Mouse (Mus musculus) CD4-positive helper T cell, adult 2 months (primary cell): Measurements from ENCODE around the gene Mrpl39.

Source experiments
- DNase-seq: peaks from one replicate; pipeline ENCODE4 v3.0.0-alpha.2; 2012; ENCODE audit warnings: low read depth, missing footprints, low spot score

Gene Mrpl39

DNA sequence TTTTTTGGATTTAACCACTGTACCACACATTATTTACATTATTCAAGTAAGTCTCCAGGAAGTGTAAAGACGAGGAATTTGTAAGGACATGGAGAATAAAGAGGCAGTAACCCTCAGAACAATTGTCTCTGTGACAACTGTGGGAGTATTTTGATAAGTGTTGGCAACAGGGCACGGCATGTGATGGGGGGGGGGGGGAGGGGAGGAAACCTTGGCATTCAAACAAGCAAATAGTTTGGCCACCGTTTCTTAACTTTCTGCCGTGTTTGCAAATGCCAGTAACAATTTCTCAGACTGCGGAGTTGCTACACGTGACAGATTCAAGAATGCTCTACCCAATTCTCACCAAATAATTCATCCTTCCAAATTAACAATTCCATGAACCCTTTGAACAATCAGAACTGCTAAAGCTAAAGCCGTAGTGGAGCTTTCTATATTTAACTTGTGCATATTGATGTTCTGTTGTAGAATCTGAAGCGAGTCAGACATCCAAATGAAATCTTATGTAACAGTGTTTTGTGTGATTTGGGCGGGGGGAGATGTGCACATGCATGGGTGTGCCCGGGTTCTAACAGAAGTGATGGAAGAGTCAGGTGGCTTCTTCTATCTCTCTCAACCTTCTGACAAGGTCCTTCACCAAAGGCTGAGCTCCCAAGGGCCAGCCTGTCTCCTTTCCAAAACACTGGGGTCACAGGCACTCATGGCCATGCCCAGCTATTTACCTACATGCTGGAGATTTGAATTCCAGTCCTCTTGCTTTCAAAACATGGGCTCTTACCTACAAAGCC is 9.4 kb upstream of the Mrpl39 start:
- no peak for DNase-seq

DNA sequence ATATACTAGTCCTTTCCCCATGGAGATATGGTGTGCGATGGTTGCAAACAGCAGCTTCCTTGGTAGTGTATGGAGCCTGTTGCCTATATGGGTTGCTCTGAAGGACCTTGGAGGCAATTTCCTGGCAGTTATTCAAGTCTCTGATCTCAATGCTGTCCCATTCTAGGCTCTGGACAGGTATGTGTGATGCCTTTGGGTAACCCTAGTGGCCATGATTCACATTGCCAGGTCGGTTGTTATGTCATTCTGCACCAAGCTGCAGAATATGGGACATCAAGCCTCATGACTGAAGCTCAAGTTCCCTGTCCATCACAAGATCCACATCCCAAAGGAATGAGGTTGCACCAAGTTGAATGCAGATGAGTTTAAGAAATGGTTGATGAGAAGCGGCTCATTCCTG is 1.8 kb upstream of the Mrpl39 start:
- DNase-seq = peak; percentile 24

DNA sequence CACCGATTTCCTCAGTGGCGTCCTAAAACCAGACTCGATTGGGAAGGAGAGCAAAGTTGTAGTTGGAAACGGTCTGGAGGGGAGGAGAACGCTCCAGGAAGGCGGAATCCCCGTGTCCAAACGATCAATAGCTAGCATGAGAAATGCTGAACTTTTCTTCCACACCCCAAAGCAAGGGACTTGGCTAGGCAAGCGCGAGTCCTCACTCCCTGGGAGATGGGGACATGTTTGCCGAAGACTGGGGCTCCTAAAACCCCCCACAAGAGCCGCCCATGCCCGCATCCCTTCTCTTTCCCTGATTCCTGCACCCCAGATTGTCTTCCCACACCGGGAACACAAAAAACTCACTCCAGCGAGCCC is 756 bp downstream of the Mrpl39 start:
- no peak for DNase-seq

DNA sequence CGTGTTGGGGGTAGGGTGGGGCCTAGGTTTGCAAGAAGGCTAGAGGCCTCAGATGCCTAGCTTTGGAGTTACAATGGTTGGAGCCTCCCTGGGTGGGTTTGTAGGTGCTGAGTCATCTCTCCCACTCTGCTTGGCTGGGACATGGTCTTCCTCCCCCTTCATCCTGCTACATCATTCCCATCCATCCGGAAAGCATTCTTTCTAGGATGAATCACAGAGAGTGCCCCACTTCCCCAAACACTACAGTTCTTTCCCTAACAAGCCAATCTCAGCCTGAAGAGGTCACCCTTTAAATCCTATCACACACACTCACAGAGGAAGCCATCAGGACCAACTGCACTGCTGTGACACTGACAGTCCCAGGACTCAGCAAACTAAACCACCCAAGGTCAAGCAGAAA is 14.9 kb downstream of the Mrpl39 start:
- DNase-seq = no peak

DNA sequence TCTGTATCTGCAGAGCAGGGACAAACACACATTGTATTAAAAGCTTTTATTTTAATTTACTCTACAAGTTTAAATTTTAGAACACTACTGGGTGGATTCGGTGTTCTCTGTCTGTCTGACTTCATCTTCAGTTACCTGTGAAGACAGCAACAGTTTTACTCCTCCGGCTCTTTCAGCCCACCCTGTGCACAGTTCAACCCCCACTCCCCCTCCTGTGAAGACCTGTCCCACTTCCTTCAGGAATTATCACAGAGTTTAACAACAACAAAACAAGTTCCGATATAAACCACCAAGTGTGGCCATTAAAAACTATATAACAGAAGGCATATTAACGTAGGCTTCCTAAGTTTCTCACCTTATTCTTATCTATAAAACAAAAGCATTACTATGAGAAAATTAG is 17.3 kb downstream of the Mrpl39 start:
- DNase-seq = no peak

DNA sequence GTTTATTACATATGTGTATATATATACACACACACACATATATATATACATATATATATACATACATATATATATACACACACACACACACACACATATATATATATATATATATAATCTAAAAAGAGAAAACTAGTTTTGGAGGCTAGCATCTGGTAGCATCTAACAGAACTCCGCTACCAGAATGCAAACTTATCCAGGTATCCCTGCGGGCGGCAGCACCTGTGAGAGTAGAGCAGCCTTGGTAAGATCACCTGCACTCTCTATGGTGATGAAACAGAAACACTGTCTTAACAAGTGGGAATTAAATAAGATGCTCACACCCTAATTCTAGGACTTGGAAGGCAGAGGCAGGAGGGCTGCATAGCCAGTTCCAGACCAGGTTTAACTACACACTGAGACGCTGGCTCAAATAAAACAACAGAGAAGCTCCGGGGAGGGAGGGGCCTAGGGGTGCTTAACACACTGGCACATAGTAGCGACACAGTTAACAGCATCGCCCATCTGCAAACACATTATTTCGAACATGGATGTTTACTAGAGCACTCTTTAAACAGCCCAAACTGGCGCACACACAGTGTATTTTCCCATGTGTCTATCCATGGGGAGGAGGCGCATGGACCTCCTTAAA is 17.8 kb downstream of the Mrpl39 start:
- no peak for DNase-seq

DNA sequence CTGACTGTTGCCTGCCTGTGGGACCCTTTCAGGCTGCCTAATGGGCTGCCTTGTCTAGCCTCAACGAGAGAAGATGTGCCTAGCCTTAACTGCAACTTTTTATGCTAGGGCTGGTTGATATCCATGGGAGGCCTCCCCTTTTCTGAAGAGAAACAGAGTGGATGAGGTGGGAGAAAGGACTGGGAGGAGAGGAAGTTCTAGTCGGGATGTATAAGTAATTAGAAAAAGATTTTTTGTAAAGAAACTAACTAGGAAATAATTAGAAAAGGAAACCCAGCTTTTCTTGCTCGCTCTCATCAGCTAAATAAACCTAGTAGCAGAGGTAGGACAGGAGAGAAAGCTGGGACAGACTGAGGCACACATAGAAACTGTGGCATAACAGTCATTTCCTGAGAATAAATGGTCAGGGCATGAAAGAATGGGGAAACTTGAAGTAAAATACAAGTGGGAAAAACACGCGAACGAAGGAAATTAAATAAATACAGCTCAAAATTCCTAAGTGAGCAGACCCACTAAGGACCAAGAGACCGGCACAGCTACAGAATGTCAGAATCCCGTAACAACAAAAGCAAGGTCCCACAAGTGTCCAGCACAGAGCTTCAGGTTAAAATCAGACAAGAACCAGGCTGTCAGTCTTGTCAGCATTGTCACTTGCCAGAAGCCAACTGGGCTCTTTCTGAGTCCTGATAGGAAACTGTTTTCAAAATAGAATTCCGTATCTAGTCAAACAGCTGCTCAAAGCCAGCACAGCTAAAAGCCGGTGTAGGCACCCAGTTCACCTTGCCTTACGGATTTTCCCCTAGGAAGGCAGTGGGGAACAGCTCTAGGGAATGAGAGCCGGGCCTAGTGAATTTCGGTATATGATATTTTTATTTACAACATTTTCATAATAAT is 18.6 kb downstream of the Mrpl39 start:
- DNase-seq = no peak

DNA sequence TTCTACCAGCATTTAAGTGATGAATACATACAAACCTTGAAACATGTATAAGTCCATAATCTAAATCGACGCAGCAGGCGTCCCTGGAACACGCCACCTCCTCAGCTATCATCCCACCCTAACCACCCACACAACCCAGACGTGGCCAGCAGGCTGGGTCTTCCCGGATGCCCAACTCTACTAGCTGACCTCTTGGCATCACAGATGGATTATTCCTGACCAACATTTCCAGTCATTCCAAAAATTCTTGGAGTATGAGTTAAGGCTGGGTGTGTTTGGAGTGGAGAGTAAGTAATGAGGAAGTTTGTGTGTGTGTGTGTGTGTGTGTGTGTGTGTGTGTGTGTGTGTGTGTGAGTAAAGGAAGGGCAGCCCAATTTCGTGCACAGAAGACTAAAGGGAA is 19.3 kb downstream of the Mrpl39 start:
- no peak for DNase-seq

DNA sequence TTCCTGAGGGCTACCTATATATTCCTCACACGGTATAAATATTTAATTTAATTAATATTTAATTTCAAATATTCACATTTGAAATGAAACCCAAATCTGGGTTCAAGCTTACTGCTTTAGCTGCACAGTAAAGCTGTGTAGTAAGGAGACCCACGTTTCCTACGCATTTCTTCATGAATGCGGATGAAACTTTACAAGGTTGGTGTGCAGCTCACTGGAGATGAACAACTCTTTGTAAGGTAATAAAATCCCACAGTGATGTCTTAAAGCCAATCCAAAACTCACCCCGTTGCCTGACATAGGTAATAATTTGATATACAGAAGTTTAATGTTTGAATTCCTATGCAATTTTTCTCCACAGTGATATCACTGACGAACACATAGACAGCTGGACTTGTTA is 20.6 kb downstream of the Mrpl39 start:
- DNase-seq = no peak

DNA sequence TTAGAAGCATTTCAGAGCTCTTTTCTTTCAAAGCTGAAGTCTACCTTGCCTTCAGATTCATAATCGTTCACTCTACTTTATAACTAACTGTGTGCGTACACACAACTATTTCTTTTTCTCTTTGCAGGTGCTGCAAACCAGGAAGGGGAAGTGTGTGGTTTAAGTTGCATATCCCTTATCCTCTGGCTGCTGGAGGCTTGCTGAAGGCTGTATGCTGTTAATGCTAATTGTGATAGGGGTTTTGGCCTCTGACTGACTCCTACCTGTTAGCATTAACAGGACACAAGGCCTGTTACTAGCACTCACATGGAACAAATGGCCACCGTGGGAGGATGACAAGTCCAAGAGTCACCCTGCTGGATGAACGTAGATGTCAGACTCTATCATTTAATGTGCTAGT is 21.6 kb downstream of the Mrpl39 start:
- peak; percentile 54 for DNase-seq

DNA sequence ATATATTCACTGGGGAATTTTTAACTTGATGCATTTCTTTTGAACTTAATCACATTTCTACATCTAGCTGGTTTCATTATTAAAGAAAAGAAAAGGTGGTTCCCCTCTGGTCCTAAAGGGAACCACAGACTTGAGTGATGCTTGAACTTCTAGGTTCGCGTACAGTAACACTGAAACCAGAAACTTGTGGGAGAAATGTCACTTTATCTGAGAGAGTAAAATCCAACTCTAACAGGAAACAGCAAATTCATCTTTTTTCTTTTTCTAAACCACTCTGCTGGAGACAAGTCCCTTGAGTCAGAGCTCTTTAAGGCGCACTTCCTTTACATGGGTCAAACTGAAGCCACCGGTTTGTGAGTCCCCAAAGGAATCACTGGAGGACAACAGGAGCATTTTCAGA is 22.4 kb downstream of the Mrpl39 start:
- DNase-seq = peak; percentile 81

DNA sequence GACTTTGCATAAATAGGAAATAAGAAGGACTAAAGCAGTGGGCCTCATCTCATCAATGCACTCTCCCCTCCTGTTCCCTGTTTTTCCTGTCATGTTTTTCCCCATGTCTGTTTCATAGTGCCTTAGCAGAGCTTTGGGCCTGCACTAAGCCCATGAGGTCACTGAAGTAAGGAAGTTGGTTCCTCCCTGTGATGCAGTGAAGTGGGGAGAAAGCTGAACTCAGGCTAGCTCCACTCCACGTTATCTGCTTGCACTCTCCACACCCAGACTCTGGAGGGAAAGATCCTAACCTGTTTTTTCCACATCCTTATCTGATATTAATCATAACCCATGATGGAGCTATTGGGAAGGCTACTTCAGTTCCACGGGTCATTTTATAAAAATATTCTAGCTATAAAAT is 26.9 kb downstream of the Mrpl39 start:
- DNase-seq = no peak

DNA sequence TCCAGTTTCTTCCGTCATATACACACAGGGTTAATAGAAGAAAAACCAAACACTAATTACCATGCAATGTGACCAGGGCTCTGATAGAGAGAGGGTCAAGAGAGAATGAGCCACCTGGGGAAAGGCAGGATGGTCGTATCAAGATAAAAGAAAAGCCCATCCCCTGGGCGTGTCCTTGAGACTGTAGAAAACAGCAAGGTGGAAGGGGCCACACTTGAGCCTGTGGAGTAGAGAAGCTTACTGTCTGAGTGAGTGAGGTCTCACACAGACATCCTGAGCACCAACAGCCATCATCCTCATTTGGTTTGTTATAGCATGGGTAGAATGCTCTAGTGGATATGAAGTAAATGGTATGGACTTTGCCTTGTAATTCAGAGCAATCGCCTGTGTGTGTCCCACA is 27.7 kb downstream of the Mrpl39 start:
- DNase-seq = no peak

DNA sequence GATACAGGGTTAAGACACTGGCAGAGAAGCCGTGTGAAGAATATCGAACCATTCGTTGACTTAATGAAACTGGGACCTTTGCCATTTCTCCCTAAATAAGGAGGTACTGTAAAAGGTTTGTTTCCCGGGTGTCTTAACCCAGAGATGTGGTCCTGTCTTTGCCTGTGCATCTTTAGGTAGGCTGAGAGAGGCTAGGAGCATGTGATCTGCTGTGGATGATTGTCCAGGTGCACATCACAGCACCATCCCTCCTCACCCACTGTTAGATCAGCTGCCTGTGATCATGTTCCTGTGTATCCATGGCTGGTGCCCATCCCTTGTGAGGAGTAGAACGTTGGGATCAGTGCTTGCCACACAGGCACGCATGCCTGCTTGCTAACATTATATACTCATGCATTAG is 29.0 kb downstream of the Mrpl39 start:
- no peak for DNase-seq

DNA sequence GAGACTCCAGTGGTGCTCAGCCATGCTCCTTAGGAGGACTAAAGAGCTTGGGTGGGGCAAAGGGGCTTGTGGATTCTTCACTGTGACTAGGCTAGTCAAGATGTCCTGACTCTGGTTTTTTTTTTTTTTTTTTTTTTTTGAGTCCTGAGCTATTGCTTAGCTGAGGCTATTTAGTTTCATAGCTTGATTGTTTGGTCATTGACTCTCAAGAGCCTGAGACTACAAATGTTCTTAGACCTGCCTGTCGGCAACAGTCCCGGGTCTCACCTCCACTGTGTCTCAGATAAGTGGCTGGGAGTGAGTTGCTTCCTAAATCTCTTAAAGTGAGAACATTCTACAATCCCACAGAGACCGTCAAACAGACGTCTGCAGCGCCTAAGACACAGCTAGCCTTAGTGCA is 30.0 kb downstream of the Mrpl39 start:
- DNase-seq = no peak

DNA sequence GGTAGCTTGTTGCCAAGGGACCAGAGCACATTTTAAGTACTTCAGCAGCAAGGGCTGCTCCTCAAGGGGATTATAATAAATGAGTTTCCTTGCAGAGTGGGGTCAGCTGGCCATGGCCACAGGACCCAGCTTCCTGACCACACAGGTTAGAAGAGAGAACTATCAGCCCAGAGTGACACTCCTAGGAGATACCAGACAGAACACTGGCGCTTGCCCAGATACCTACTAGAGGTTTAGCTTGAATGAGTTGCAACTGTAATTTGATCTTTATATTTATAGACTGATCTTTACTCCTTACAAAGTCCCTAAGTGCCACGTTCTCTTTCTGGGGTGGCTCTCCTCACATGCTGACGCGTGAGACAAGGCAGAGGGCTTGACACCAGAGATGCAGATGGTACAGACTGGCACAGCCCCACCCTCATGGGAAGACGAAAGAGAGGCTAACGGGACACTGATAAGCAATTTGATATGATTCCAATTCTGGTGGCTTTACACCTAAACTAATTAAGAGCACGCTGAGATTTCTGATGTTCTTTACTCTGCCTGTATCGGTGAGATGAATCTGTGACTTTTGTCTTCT is 30.8 kb downstream of the Mrpl39 start:
- DNase-seq = no peak

DNA sequence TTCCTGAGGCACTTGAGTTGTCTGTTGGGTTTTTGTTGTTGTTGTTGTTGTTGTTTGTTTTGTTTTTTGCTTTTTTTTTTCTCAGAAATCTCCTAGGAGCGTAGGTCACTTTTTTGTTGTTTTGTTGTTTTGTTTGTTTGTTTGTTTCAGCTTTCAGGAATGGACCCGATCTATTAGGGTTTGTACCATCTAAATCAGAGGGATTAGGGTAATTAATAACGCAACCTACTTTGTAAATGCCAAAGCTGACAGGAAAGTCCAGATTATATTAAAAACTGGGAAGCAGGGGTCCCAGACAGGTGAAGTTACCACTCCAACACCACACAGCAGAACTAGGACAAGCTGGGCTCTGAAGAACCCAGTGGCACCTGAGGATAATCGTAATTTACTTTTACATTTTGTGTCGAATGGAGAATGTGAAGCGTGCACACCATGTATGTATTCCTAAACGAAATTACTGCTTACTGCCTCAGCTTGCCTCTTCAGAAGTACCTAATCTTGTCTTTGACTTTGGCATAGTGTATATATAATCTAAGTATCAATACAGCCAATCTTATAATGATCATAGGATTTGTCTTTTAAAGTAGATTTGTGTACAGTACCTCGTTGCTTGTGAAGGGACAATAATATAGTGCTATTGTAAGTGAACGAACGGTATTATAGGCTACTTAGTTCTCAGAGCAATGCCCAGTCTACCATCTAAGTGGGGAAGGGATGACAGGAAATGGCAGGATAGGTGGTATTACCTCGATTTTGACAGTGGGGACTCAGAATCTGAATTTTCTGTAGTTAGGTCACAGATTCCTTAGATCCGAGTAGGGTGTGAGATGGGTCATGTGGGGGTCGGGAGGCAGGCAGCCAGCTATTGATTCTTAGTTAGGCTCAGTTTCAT is 31.5 kb downstream of the Mrpl39 start:
- peak; percentile 39 for DNase-seq

DNA sequence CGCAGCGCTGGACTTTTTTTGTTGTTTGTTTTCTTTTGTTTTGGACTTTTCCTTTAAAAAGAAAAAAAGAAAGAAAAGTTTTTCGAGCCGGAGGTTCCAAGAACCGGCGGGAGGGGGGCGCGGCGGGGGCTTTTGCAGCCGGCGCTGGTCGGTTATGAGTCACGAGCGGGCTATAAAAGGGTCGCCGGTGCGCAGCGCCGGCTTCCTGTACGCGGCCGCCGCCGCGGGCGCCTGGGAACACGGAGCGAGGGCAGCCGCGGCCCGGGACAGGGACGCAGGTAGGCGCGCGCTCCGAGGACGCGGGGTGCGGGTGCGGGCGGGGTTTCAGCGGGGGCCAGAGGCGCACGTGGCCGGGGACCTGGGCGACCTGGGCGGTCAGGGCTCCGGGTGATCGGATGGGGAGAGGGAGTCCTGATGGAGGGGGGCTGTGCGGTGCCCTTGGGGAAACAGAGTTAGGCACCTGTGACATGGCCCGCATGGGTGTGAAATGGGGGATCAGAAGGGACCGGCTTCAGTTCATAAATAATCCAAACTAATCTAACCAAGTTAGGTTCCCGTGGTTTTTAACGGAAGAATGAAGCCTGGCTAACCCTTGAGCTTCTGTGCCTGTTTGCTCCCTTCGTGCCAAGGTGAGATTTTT is 32.3 kb downstream of the Mrpl39 start:
- DNase-seq = peak; percentile 87

DNA sequence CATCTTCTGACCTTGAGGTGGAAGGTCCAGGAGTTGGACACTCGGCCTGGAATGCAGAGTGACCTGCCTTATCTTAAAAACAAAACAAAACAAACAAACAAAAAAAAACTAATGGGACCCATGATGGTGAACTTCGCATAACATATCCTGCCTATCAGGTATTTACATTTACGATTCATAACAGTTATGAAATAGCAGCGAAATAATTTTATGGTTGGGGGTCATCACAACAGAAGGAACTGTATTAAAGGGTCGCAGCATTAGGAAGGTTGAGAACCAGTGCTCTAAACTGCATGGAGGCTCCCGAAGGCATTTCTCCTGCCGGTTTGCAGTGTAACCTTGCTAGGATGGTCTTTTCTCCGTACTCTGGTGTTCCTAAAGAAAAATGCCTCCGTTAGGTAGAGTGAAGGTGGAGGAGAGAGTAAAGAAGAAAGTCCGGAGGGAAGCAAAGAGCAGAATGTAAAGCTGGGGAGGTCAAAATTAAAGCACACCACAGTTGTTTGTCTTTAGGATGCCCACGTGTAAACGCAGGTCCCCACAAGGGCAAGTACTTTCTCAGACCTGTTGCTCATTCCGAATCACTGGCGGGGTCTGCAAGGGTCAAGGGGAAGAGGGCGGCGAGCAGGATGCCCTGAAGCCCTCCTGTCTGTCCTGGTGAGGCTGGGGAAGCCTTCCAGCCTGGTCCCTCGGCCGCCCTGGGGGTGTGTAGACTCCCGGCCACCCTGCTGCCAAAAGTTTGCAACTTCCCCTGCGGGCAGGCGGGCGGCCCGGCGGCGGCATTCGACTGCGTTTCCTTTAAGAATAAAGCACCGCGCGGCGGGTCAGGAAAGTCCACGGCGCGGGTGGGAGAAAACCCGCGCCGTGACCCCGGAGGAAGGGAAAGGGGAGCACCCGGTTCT is 33.1 kb downstream of the Mrpl39 start:
- DNase-seq = peak; percentile 69

DNA sequence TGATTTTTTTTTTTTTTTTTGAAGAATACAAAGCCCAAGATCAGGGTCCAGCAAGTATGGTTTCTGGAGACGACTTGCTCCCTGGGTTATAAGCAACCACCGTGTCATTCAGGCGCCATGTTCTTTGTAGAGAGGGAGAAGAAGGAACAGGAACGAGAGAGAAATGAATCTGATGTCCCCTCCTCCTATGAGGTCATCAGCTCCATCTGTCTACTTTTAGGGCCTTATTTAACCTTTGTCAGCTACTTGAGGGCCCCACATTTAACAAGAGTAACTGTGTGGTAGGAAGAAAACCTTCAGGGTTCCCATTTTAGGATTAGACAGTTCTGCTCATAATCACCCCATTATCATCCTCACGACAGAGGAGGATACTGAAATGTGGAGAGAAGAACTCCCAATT is 34.5 kb downstream of the Mrpl39 start:
- no peak for DNase-seq
